Mouse (Mus musculus) heart, adult 9 months (tissue): ENCODE results near the gene Saa4.
A peak's percentile ranks its signal among the peaks of the same experiment; 100 is the strongest.
"Not testable (repeated sequence)": the region's sequence is repeated elsewhere in the genome, so short reads cannot be mapped to it uniquely, and the experiment has no call there.

ENCODE experiments used
- DNase-seq, 2 experiments: peaks; one replicate each; pipeline ENCODE4 v3.0.0; 2022; ENCODE audit warnings: low spot score in 2 of 2

Gene Saa4

GRCm38 (mm10) chr7:46716897-46717296, 15.5 kb downstream of the Saa4 start:
- peak in 1 of 2 experiments; percentile 21 for DNase-seq

DNA sequence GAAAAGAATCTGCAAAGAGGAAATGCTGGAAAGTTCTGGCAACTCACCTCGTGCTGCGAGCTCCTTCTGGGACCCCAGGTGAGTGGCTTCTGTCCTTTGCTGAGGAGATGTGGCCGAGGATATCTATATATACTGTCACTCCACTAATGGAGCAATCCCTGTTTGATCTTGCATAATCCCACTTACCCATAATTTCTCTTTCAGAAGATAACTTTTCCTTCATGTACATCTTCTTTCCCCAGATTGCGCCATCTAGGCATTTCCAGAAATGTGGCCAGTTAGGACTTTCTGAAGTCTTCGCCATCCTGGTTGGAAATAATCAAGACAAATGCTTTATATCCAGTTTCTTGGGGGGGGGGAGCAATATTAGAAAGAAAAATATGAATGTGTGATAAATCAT, 16.8 kb downstream of the Saa4 start, which contains the start of gene Saa3:
Gene Saa3 (minus strand): TSS at position 101 of the 400 bp plus-strand sequence.
- no peak for DNase-seq

DNA sequence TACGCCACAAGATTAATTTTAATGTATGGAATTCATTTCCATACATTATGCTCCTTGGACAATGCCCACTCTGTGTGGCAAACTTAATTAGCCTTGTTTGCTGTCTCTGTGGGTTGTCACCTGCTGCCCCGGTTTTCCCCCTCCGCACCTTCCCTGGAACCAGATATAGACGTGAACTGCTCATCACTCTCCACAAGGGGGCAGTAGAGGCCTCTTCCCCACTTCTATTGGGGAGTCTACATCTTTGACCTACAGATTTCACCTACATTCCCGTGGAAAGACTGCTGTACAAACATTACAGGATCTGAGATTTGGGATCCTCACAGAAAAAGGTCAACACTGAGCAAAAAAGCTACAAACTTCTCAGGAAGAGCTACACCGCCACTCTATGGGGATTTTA, 17.9 kb downstream of the Saa4 start:
- peak in 1 of 2 experiments; percentile 25 for DNase-seq

- DNase-seq: no peak
Measured at GRCm38 (mm10) chr7:46712250-46712649, 20.2 kb downstream of the Saa4 start.

- DNase-seq: peak; percentile 67 to 74
Measured at GRCm38 (mm10) chr7:46710390-46710844, 22.0 kb downstream of the Saa4 start, which contains the start of gene Saal1. Saal1 (minus strand) TSS chr7:46710680.

GRCm38 (mm10) chr7:46700521-46701025, 31.8 kb downstream of the Saa4 start:
- no peak for DNase-seq

DNA sequence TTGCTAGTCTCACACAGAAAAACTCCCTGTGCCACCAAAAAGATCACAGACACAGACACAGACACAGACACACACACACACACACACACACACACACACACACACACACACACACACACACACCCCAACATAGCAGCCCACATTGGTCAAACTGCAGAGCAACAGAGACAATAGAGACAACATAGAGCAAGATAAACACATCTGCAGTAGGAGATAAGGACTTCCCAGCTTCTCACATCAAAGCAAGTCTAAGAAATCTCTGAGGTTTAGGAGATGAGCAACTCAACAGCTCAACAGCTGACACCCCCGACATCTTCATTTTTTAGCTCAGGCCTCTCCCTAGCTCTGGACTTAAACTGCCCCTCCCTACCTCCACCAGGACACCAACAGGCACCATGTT, 35.6 kb downstream of the Saa4 start:
- DNase-seq: no peak

DNA sequence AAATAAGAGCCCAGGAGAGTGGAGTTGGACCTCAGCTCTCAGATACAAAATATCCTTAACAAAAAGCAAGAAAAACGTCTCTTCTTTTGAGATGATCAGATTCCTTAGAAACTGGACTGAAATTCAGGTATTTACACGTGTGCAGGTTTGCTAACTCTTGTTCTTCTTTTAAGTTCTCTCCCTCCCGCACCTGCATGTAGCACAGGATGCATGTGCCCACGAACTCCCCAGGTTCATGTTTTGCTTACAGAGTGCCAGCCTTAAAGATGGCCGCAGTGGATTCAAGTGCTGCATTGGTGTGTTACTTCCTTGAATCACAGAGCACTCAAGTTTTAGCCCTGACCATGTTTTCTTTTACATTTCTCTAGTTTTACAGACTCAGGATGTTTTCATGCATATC, 45.6 kb downstream of the Saa4 start:
- DNase-seq: no peak

DNA sequence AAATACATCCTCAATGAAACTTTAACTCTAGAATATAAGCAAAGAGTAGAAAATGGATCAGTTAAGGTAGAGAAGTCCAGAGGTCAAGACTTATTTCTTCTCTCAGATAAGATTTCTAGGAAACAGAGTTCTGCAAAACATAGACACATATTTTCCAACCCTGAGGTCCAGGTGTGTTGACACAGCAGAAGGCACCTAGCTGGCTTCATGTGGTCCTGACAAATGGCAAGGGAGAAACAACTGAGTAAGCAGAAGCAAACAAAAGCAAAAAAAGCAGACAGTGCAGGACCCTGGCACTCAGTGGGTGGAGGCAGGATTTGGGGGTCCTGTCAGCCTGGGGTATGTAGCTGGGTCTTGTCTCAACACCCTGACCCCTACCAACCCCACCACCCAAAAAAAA, 51.7 kb downstream of the Saa4 start:
- DNase-seq: no peak

GRCm38 (mm10) chr7:46679044-46679443, 53.4 kb downstream of the Saa4 start:
- not testable (repeated sequence) for DNase-seq

- no peak for DNase-seq
Measured at GRCm38 (mm10) chr7:46678417-46678816, 54.0 kb downstream of the Saa4 start.
